Mouse (Mus musculus) C2C12 (cell line): ENCODE results near the gene Lenep.

Experiments used
- CEBPB ChIP-seq: IDR thresholded peaks from one replicate; pipeline ENCODE4 v1.6.1; 2011; ENCODE audit warnings: low read depth, mild to moderate bottlenecking, control low read depth, moderate library complexity
- CTCF ChIP-seq: IDR thresholded peaks from one replicate; pipeline ENCODE4 v1.5.1; 2011; ENCODE audit not compliant: control insufficient read depth, insufficient read depth, insufficient read length
- FOSL1 ChIP-seq: IDR thresholded peaks from one replicate; pipeline ENCODE4 v1.8.0; 2011; ENCODE audit warnings: mild to moderate bottlenecking, low read length; ENCODE audit not compliant: poor library complexity, insufficient read depth, severe bottlenecking
- MAX ChIP-seq: IDR thresholded peaks from one replicate; pipeline ENCODE4 v1.6.1; 2011; ENCODE audit warnings: mild to moderate bottlenecking, control low read depth
- MYOG ChIP-seq: IDR thresholded peaks from one replicate; pipeline ENCODE4 v1.6.1; 2011; ENCODE audit not compliant: control insufficient read depth, insufficient read length; ENCODE audit errors: extremely low read depth
- USF1 ChIP-seq: IDR thresholded peaks from one replicate; pipeline ENCODE4 v1.6.1; 2011; ENCODE audit warnings: low read depth, mild to moderate bottlenecking, control low read depth, moderate library complexity

DNA sequence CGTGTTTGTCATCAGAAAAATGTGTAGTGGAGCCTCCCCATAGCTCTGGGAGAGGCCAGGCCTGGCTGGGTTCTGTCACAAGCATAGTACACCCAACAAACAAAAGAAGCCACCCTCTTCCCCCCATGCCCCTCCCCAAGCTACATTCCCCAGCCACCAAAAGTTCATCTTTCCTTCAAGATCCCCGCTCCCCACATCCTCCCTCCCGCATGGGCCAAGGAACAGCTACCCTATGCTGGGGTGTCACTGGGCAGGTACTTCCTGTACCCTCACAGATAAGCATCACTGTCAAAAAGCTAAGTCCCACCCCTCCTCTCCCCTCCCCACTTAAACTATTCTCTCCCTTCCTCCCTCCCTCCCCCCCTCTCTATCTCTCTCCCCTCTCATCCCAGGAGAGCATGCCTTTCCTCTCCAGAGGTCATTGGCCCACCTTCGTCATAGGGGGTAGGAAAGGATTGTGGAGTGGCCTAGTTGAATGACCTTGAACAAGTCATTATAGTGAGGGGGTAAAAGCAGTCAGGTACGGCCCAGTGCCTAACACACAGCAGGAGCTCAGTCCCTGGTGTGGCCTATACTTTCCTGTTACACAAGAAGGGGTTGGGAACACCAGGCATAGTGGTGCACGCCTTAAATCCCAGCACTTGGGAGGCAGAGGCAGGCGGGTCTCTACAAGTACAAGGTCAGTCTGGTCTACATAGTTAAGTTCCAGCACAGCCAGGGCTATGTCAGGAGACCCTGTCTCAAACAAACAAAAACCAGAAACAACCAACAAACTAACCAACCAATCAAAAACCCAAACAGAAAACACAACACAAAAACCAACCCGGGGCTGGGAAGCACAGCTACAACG is 20.3 kb downstream of the Lenep start:
- TF ChIP-seq CTCF (no peak), MAX (no peak), FOSL1 (no peak), CEBPB (no peak), USF1 (no peak), MYOG (no peak)
